Mouse (Mus musculus) activated CD4-positive, CD25-positive, alpha-beta regulatory T cell, adult 4 months (primary cell): ENCODE data around the gene Mrpl58. TPM values are rescaled to one million over a fixed set of nuclear protein-coding genes. Genes with fewer than 3 reads are reported as not detected.
"Not testable (repeated sequence)": the region's sequence is repeated elsewhere in the genome, so short reads cannot be mapped to it uniquely, and the experiment has no call there.

ENCODE experiments used
- ATAC-seq: one replicate; pipeline ENCODE4 v1.8.0; 2017
- polyA plus RNA-seq, 2 experiments: library from polyadenylated mRNA; unstranded; fragments of 100-300 nt; shearing (Covaris generic); gene quantifications; one replicate each; pipeline ENCODE4 v1.2.1; 2017

Mrpl58 gene
- polyA plus RNA-seq, 2 experiments from 2014 or later, result 206 to 214 TPM

- ATAC-seq, result no peak
Measured at GRCm38 (mm10) chr11:115383701-115384474, 19.7 kb upstream of the Mrpl58 start.

- no peak for ATAC-seq
Measured at GRCm38 (mm10) chr11:115384587-115384986, 19.0 kb upstream of the Mrpl58 start.

- not testable (repeated sequence) for ATAC-seq
Measured at GRCm38 (mm10) chr11:115386859-115387258, 16.7 kb upstream of the Mrpl58 start.

- no peak for ATAC-seq
Measured at GRCm38 (mm10) chr11:115391358-115391757, 12.2 kb upstream of the Mrpl58 start.

GRCm38 (mm10) chr11:115393721-115394325 lies 9.7 kb upstream of the Mrpl58 start:
- no peak for ATAC-seq

- no peak for ATAC-seq
Measured at GRCm38 (mm10) chr11:115398085-115398484, 5.5 kb upstream of the Mrpl58 start.

GRCm38 (mm10) chr11:115400126-115400525 lies 3.4 kb upstream of the Mrpl58 start:
- ATAC-seq, result no peak

- no peak for ATAC-seq
Measured at GRCm38 (mm10) chr11:115400630-115401391, 2.7 kb upstream of the Mrpl58 start.

- ATAC-seq, result no peak
Measured at GRCm38 (mm10) chr11:115405723-115406122, 2.2 kb downstream of the Mrpl58 start.

GRCm38 (mm10) chr11:115406858-115407401 lies 3.4 kb downstream of the Mrpl58 start:
- peak; percentile 70 for ATAC-seq

GRCm38 (mm10) chr11:115408266-115408920 lies 4.8 kb downstream of the Mrpl58 start:
- ATAC-seq, result peak; percentile 7

- ATAC-seq, result no peak
Measured at GRCm38 (mm10) chr11:115409556-115409955, 6.0 kb downstream of the Mrpl58 start.

GRCm38 (mm10) chr11:115419531-115420237 lies 16.1 kb downstream of the Mrpl58 start, which contains the start of the genes Atp5h and Kctd2:
Gene Atp5h (minus strand): TSS chr11:115419962.
Gene Kctd2 (plus strand): TSS chr11:115420128.
- peak; percentile 94 for ATAC-seq

- no peak for ATAC-seq
Measured at GRCm38 (mm10) chr11:115420336-115421190, 17.0 kb downstream of the Mrpl58 start.

- no peak for ATAC-seq
Measured at GRCm38 (mm10) chr11:115421328-115421727, 17.8 kb downstream of the Mrpl58 start.

- ATAC-seq, result no peak
Measured at GRCm38 (mm10) chr11:115421972-115422371, 18.4 kb downstream of the Mrpl58 start.

GRCm38 (mm10) chr11:115423091-115423490 lies 19.5 kb downstream of the Mrpl58 start:
- ATAC-seq, result no peak

- ATAC-seq, result no peak
Measured at GRCm38 (mm10) chr11:115424666-115425065, 21.1 kb downstream of the Mrpl58 start.

GRCm38 (mm10) chr11:115425671-115426070 lies 22.1 kb downstream of the Mrpl58 start:
- ATAC-seq, result no peak

- ATAC-seq, result peak; percentile 61
Measured at GRCm38 (mm10) chr11:115427482-115428331, 24.2 kb downstream of the Mrpl58 start.
